Mouse (Mus musculus) left cerebral cortex, adult 11 months (tissue): ENCODE results near the gene Hoxd9.

Experiments used
- DNase-seq: peaks from one replicate; pipeline ENCODE4 v3.0.0; 2022; ENCODE audit warnings: low spot score

Hoxd9 gene

DNA sequence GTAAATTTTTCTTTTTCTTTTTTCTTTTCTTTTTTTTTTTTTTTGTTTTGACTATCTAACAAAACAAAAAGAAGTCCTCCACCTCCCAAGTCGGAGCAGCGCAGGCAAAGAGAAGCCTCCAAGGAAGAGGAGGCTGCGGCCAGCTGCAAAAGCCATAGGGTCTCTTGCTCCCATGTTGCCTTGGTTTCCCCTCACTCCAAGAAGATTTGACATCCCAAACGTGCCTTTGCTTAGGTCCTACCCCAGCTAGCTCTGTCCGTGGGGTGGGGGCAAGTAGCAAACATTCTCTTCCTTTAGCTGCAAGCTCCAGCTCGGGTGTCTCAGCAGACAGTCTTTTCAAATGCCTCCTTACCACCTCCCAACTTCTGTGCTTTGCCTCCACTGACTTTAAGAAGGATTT lies 36.2 kb downstream of the Hoxd9 start:
- DNase-seq: no peak

DNA sequence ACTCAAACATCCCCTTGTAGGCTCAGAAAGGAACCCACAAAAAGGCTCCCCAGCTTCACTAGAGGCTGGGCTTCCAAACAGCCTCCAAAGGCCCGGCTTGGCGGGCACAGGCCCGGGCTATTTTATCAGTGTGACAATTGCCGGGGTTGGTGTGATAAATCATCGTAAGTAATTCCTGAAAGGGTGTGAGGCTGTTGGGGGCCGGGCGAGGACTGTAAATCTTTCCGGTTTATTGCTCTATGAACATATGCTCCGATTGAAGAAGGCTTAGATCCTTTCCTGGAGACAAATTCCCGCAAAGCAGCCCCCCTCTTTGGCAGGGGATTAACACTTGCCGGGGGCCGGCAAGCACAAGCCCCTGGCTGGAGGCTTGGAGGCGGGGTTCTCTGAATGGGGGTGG lies 36.9 kb downstream of the Hoxd9 start:
- no peak for DNase-seq

DNA sequence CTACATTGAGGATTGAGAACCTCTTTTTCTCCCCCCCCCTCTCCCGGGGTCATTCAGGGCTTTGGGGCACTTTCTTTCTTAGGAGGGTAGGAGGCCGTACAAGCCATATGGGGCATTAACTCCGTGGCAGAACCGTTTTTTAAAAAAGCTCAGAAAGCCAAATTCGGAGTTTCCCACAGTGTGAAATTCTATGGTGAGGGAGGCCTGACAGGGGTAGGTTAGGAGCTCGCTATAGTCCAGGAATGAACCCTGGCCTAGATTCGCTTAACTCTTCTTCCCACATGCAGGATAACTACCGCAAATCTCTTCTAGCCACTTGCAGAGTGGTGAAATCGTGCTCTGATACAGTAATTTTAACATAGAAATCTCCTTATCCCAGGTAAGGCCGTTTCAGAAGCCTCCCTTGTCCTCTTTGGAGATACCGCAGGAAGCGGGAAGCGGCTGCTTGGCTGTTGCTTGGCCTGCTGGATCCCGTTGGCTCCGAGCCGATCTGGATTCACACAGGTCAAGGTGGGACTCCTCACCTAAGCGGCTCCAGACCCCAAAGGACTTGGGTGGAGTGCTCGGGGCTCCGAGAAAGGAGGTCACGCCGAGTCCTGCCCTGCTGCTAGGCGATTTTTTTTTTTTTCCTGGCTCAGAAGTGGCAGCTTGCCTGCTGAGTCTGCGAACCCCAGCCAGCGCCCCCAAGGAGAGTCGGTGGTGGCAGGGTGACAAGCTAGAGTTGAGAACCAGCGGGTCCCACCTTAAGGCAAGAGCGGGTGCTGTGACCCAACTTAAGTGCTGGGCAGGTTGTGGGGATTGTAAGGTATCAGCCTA lies 37.7 kb downstream of the Hoxd9 start:
- DNase-seq: no peak

DNA sequence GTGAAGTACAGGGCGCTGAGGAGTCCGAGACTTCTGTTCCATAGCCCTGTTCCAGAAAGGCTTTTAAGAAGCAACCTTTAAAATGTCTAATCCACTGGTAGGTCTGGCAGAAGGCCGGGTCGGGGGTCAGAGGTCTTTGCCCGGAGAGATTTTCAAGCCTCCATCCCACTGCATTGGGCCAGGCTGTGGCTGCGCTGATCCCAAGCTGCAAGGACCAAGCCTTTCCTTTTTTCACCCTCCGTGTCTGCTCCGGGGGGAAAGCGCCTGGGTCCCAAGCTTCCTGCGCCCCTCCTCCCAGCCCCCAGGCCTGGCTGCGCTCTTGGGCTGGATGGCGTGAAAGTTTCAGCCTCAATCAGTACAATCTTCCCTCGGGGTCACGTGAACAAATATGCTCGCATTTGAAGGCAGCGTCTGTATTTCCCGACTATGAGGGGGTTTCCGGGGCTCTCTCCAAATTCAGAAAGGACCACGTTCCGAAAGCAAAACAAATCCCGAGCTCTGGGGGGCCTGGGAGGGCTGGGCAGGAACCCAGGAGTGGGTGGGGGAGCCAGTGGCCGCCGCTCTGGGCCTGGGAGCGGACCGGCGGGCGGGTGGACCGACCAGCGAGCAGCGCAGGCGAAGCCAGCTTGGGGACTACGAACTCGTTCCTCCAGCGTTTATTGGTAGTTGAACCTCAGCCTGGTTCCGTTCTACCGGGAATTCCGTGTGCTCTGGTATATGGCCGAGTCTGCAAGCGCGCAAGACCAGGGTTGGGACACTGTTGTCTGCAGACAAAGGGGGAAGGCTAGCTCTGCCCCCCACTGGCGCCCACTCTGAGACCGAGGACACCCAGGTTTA lies 38.5 kb downstream of the Hoxd9 start:
- no peak for DNase-seq

DNA sequence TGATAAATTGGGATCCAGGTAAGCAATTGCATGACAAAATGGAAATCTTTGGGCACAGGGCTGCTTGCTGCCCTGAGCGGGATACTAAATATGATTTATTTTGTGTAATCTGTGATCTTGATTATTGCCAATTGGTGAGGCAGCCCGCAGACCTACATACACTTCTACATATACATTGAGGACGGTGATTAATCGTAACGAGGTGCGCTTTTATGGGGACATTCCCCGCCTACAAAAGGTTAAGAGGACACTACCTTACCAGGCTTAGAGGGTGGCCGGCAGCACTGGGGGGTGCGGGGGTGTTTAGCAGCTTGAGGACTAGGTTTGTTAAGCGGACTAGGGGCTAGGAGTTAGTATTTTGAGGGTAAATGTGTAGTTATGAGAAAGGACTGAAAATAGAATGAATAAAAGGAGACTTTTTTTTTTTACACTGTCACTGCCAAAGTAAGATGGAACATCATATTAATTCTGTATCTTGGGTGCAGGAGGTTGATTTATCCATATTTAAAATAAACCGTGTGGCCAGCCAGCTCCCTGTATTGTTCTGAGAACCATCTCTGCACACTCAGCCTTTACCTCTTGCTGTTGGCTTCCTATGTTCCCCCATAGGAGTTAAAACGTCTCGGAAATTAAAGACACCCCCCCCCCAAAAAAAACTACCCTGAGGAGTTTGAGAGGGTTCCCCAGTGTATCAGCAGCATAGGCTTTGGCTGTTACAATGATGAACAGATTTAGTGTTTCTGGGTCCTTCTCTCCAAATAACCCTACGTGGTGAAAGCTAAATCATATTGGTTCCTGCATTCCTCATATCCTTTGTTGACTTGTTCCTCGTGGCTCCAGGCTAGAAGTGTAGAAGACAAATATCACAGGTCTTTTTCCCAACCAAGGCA lies 39.4 kb downstream of the Hoxd9 start:
- no peak for DNase-seq

DNA sequence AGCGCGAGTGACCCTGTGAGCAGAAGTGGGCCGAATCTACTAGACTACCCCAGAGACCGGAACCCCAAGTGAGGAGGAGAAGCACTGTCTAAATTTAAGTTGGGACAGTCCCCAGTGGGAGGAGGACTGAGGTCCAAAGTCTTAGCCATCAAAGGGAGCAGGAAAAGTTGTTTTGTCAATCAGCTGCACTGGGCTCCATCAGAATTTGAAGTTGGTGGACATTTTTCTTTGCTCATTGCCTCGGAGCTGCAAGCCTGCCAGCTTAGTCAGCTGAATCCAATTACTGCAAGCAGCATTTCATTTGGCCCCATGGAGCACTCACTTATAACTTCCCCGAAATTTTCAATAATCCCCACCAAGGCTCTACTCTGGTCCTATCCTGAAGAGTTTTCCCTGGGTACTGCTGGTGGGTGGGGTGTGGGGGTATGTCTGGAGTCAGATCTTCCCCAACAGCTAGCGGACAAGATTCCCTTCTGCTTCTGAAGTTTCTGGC lies 40.1 kb downstream of the Hoxd9 start:
- DNase-seq: no peak

DNA sequence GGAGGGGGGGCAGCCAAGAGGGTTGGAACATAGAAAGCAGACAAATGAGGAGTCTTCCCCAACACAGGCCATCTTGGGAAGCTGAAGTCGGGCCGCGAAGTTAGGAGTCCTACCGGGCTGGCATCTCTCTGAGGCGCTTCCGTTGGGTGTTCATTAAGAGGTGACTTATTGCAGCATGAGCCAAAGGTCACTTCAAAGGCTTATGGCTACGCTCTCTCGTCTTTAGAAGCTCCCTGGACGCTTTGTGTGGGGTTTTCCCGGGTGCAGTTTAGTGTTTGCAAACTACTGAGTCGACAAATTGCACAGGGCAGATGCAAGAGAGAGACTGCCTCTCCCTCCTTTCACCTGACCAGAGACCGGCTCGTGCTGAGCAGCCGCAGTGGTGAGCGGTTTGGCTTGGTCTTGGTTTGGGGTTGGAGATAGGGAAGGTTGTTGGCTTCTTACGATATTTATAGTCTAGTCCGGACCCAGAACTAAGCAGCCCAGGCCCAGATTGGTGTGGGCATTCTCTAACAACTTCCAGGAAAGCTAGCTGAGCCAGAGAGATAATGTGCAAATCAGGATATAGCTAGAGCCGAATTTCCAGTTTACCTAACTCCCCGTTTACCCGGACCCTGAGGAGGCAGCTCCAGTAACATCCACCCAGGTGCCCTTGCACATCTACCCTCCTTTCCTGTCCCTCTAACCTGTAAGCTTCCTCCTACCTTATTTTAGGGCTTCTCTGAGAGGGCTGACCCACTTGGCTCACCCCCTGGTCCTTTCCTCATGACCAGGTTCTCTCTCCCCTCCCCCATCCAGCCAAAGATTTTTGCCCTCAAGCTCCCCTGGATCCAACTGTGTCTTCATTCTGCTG lies 41.3 kb downstream of the Hoxd9 start:
- no peak for DNase-seq

DNA sequence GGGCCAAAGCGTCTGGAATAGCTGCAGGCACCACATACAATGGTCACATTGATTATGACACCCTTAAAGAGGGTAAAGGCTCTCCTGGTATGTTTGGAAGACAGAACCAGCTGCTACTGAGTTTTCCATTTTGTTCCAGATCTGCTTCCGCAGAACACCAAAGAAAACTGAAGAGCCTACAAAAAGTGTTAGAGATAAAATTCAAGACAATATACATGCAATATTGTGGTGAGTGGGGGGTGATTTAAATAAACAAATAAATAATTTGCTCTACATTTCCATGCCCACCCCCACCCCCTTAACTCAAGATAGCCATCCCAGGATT lies 41.9 kb downstream of the Hoxd9 start:
- no peak for DNase-seq

DNA sequence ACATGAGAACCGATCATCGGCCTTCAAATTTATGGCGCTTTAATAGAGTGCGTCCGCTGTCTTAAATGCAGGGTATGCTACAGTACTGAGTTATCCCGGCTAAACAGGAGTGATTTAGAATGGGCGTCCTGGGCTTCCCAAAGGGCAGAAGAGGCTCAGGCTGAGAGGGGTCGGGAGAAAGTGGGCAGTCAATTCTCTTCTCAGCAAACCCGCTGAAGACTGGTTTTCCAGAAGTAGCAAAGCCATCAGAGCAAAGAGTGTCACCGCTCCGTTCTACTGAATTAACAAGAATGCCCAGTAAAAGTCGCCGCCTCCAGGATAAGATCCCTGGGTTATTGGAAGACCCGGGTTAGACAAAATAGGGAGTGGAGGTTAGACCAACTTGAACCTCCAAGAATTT lies 42.3 kb downstream of the Hoxd9 start:
- no peak for DNase-seq

DNA sequence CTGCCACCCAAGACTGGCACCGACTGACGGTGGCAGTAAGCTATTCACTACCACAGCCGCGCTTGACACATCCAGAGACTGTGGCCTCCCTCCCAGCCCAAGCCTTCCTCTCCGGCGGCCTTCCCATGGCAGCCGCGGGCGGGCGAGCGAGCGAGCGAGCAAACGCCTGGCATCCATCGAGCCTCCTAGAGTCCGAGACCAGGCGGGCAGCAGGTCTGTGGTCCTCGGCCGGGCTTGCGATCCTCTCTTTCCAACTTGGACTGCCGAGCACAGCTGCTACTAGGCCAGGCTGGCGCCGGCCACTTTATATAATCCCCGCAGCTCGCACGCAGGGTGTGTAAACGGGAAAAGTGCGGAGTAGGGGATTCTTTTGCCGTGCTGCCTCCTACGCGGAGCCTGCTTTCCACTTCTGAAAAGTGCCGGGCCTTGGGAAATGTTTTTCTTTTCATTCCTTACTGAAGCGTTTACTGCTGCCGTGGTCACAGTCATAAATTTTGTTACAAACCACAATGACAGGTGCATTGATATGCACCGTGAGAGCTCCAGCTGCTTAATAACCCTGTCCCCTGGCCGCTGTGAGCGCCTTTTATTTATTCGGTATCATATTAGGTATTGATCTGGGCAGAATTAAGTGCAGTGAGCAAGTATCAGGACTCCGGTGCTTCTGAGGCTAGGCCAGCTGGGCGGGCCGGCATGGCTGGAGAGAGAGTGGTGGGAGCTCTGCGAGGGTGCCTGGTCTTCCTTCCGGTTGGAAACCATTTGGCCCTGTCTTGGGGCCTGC lies 43.0 kb downstream of the Hoxd9 start:
- no peak for DNase-seq

DNA sequence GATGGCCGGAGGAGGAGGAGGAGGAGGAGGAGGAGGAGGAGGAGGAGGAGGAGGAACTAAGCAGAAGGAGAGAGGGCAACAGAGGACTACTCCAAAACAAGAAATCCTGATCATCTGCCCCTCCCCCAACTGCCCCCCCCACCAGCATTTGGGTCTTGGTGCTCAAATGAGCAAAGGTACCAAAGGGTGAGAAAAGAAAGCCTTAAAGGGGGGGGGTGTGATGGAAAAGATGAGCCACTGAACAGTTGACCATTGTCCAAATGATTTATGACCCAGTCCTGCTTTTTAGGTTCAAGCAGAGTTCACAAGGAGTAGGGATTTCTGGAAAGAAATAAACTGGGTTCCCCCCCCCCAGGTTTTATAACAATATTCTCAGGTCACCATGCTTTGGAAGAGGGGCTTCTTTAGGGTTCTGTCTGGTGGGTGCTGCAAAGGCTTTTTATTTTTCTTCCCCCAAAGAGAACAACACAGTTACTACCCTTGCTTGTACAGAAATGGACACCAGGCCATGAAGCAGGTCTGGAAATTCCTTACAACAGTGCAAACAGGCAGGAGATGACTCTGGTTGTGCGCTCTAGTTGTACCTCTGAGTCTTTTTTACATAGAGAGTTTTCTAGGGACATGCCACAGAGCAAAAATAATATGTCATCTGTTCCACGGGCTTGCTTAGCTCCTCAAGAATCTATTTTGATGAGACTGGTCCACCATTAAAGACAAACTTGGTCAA lies 43.9 kb downstream of the Hoxd9 start:
- DNase-seq: no peak

DNA sequence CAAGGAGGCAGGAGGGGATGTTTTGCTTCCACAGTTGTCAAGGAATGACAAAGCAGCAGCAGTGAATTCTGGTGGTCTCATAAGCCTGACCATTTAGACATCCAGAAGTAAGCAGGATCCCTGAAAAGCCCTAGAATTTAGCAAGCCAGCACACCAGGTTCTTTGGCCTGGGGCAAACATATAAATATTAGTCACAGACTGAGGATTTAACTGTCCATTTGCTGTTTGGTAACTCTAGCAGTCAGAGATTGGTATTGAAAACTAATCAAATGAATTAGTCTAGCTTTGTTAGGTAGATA lies 44.4 kb downstream of the Hoxd9 start:
- DNase-seq: no peak

DNA sequence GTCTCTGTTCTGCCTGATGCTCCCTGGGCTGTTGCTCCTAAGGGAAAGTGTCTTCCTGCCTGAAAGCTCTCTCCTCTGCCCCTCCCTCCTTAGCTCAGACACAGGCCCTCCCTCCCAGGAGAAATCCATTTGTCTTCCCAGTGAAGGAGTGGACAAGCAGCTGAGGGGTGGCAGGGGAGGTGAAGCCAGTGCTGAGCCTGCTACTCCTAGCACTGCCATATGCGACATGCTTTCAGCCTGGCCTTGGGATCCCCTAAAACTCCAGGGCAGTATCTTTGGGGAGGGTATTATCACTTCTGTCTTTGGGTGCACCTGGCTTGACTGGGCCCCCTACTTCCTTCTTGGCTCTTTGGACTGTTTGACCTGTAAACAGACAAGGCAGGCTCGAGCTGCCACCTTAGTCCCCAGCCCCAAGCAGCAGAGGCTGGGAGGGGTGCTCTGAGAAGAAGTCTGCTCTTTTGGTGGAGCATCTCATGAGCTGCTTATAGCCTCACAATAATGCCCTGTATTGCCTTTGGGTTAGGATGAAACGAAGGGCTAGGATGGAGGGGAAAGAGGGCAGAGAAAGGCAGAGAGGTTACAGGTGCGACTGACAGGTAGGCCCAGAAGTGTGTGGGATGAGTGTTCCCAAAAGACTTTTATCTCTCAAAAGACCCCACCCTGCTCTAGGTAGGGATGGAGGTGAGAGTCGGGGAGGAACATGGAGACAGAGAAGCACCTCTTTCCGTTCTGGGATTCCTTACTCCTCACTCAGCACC lies 48.2 kb downstream of the Hoxd9 start:
- no peak for DNase-seq

DNA sequence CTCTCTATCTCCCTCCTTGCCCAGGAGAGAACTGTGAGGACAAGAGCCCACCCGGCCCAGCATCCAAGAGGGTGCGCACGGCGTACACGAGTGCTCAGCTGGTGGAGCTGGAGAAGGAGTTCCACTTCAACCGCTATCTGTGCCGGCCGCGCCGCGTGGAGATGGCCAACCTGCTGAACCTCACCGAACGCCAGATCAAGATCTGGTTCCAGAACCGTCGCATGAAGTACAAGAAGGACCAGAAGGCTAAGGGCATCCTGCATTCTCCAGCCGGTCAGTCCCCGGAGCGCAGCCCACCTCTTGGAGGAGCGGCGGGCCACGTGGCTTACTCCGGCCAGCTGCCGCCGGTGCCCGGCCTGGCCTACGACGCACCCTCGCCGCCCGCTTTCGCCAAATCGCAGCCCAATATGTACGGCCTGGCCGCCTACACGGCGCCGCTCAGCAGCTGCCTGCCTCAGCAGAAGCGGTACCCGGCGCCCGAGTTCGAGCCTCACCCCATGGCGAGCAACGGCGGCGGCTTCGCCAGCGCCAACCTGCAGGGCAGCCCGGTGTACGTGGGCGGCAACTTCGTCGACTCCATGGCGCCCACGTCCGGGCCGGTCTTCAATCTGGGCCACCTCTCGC lies 48.9 kb downstream of the Hoxd9 start:
- DNase-seq: no peak

DNA sequence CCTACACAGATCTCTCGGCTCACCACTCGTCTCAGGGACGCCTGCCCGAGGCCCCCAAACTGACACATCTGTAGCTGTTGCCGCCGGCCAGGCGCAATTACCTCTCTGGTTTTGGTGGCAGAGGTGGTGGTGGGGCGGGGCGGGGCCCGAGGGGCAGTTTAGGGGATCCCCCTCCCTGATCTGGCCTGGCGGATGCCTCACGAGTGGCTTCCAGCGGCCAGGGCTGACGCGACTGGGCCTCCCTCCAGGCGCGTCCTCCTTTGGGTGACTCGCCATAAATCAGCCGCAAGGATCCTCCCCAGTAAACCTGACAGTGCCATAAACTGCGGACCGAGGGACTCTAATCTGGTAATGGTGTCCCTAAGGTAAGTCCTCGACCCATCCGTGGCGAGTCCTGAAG lies 49.5 kb downstream of the Hoxd9 start:
- DNase-seq: no peak

DNA sequence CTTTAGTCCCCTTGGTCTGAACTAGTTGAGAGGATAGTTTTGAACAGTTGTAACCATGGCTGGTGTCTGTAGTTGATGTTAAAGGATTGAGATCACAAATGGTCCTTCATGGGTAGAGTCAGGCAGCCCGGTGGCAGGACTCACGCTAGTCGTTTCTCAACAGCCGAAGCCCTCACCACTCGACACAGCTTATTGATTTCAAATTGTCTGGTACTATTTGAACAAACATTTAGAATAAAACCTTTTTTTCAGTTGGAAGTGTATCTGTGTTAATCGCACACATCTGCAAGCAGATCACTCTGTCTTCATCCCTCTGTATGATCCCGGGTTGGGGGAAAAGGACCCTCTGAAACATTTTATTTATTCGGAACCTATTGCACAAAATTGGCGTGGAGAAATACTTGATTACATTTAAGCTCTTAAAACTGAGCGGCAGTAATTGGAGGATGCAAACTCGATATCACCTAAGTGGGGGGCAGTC lies 50.2 kb downstream of the Hoxd9 start:
- no peak for DNase-seq

DNA sequence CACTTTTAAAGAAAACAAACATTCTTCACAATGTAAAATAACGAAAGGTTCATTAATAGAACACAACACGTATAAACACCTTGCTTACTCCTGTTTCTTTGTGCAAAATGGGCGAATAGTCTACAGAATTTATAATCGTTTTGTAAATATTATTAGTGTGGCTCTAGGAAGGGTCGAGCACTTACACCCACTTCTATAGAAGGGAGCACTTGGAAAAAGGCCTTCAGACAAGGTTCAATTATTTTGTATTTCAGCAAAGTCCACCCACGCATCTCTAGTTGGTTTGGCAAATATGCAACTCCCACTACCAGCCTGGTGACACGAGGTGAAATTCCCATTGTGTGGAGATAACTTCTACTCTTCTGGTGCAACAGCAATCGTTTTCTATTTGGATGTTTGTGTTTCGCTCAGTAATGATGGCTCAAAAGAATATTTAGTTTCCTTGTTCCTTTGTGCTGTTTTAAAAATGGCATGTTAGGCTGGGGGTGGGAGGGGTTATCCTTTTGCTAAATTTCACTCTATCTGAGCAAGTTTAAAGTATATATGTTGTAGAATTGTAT lies 51.0 kb downstream of the Hoxd9 start:
- no peak for DNase-seq

DNA sequence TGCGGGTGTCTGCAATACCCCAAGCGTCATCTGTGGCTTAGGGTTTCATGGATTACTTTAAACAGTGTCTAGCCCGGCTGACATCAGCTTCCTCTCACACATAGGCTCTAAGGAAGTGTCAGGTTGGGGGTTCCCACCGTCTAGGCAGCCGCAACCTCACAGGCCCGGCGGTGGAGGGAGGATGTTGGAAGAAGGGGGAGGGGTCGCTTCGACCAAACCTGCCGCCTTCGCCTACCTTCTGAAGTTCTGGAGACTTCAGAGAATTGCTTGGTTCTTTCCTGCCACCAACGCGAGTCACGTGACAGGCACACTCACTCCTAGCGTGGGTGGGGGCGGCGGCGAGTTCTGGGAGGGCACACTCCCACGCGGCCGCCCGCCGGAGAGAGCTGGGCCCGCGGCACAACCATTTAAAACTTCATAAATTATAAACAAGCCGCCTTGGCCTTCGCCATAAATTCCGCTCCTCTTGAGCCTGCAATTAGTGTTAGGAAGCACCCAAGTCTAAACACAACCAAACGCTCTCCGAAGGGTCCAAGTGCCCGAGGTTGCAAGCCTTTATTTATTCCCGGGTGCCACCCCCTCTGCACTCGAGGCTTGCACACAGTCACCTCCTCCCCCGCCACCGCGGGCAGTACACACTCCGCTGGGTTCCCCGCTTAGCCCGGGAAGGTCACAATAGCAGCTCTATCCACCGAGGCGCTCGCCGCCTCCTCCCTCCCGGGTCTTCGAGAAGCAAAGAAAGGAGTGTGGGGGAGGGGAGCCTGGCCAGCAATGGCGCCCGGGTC lies 52.0 kb downstream of the Hoxd9 start:
- DNase-seq: no peak
